7 mouse cellular contexts compared by ENCODE assay signal in genomic region chr2:152177162-152177805, GRCm38 (mm10). TPM values are rescaled to one million over a fixed set of nuclear protein-coding genes. Genes with fewer than 3 reads are reported as not detected.
DNase-seq lines count a peak whose midpoint lies in the region; ATAC-seq lines count a peak whose summit lies in the region.

No protein-coding gene starts in this region.

- no peak overlapping the region for H3K9ac ChIP-seq in intestine, embryonic 15.5 days
- no peak overlapping the region for H3K9ac ChIP-seq in lung, embryonic 16.5 days (ENCODE audit: low read length)

- H3K27ac ChIP-seq in intestine, embryonic 15.5 days, result no peak overlapping the region
- no peak overlapping the region for H3K27ac ChIP-seq in lung, embryonic 16.5 days (ENCODE audit: low read length)

- H3K27me3 ChIP-seq in intestine, embryonic 15.5 days (replicated peaks), result no peaks in the 10 kb centered on the region
- H3K27me3 ChIP-seq in lung, embryonic 16.5 days (ENCODE audit: control insufficient read depth, insufficient read depth, low read depth, low read length), result no peaks in the 10 kb centered on the region

- peak overlapping the region; percentile 51 for H3K4me2 ChIP-seq in intestine, embryonic 15.5 days (replicated peaks)
- 0 out of 2 replicates have a peak overlapping the region, but pooled peaks have one; percentile 18 for H3K4me2 ChIP-seq in lung, embryonic 16.5 days (ENCODE audit: low read depth, low read length)

- DNase-seq in embryo, embryonic 10 days (ENCODE audit: low spot score), result peak; percentile 21
- DNase-seq in yolk sac, embryonic 10.5 days (ENCODE audit: low spot score), result peak; percentile 40
- DNase-seq in right cerebral cortex, postnatal 25 days, result no peak
- DNase-seq in thymus, adult 18-20 months, result no peak

- no peaks in the 10 kb centered on the region for H3K36me3 ChIP-seq in intestine, embryonic 15.5 days
- H3K36me3 ChIP-seq in lung, embryonic 16.5 days (ENCODE audit: control insufficient read depth, insufficient read depth, low read length), result no peaks in the 10 kb centered on the region

- H3K4me1 ChIP-seq in intestine, embryonic 15.5 days (replicated peaks), result peaks cover 9% of the 10 kb centered on the region
- H3K4me1 ChIP-seq in lung, embryonic 16.5 days (replicated peaks; ENCODE audit: control insufficient read depth, insufficient read depth, low read length), result peaks cover 3% of the 10 kb centered on the region; the same call in 1 of the 2 replicates

- 0 out of 2 replicates have a peak overlapping the region, but pooled peaks have one; percentile 4 for H3K4me3 ChIP-seq in intestine, embryonic 15.5 days (replicated peaks)
- H3K4me3 ChIP-seq in lung, embryonic 16.5 days (ENCODE audit: low read length), result no peak overlapping the region

- H3K9me3 ChIP-seq in intestine, embryonic 15.5 days, result no peaks in the 10 kb centered on the region
- no peaks in the 10 kb centered on the region for H3K9me3 ChIP-seq in lung, embryonic 16.5 days (ENCODE audit: control insufficient read depth, low read length)

- ATAC-seq in granulocyte monocyte progenitor cell, adult 5-6 weeks (replicated peaks; ENCODE audit: poor library complexity, severe bottlenecking), result peak; percentile 27; the same call in 1 of the 2 replicates
- peak; percentile 80 for ATAC-seq in intestine, embryonic 15.5 days
- peak; percentile 61 for ATAC-seq in lung, embryonic 16.5 days (ENCODE audit: low read depth)

- WGBS in intestine, embryonic 15.5 days, result 18% methylated on average over 24 of the region's 24 CpGs
- WGBS in lung, embryonic 16.5 days, result 17% methylated on average over 24 of the region's 24 CpGs

RNA-seq across cellular contexts. Expression of gene Tcf15, which starts 33.9 kb away (rescaled TPM):
- not detected in 2 replicates for total RNA-seq in granulocyte monocyte progenitor cell, adult 5-6 weeks (2014; fragmentation: Nextera tagmentation)
- total RNA-seq in granulocyte monocyte progenitor cell, adult 5-6 weeks (2017), result not detected in 2 replicates
- polyA plus RNA-seq in intestine, embryonic 15.5 days (2015; fragmentation: Nextera tagmentation; extraction: Ambion mirVana), result 10.3 and 10.4 TPM in 2 replicates
- 4.7 and 6.1 TPM in 2 replicates for polyA plus RNA-seq in lung, embryonic 16.5 days (2015; fragmentation: Nextera tagmentation; extraction: Ambion mirVana)

RNA-seq across cellular contexts. Expression of gene Csnk2a1, which starts 49.4 kb away (rescaled TPM):
- total RNA-seq in granulocyte monocyte progenitor cell, adult 5-6 weeks (2014; fragmentation: Nextera tagmentation), result 71.6 and 101 TPM in 2 replicates
- total RNA-seq in granulocyte monocyte progenitor cell, adult 5-6 weeks (2017), result 82.1 and 104 TPM in 2 replicates
- polyA plus RNA-seq in intestine, embryonic 15.5 days (2015; fragmentation: Nextera tagmentation; extraction: Ambion mirVana), result 79.3 and 92.3 TPM in 2 replicates
- polyA plus RNA-seq in lung, embryonic 16.5 days (2015; fragmentation: Nextera tagmentation; extraction: Ambion mirVana), result 79.4 and 84.4 TPM in 2 replicates

Comparison
In these comparisons a context has a peak if more than half of its experiments do, and no peak if none do; other contexts are left out.
1. DNase-seq: peak in embryo, embryonic 10 days (single experiment) and yolk sac, embryonic 10.5 days (single experiment); none in right cerebral cortex, postnatal 25 days (single experiment) and thymus, adult 18-20 months (0 of 2).
2. ATAC-seq: peak in every context shown above with its lines; median percentile 80 in intestine, embryonic 15.5 days; 61 in lung, embryonic 16.5 days; 27 in granulocyte monocyte progenitor cell, adult 5-6 weeks.